Mouse (Mus musculus): ENCODE measurements around the gene Prr29. TPM values are rescaled to one million over a fixed set of nuclear protein-coding genes. Genes with fewer than 3 reads are reported as not detected.

Prr29 gene
- total and polyA plus RNA-seq, 2 experiments, result 0.17 TPM; not detected in 1

DNA sequence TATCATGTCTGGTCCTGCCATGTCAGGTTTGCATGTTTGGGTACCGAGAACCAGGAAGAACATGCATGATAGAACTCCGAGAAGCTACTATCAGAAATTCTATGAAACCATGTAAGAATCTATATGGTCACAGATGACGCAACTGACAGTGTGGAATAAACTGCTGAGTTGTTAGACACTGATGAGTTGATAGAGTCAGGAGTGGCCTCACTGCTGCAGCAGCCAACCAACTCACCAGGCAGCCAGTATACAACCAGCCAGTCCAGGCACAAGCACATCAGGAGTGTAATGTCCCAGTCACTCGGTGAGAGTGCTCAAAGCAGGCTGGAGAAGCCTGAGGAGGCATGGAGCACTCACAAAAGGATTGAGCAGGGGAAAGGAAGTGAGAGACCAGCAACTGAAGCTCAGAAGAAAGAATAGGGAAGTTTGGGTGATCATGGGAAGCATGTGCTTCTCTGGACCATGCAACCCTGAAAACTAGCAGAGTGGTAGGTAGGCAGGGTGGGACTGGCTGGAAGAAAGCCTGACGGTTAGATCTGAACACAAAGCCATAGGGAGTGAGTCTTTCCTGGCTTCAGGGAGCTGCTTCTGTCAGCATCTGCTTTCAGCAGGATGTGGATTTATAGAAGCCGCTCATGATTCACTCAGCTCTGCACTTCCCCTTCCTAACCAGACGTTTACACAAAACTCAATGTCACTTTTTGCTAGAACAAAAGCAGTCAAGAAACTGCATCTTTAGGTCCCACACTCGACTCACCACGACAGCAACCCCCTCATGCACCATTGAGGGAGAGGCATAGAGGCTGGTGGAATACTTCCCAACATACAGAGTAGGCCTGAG is 54.2 kb downstream of the Prr29 start:
- peak; percentile 27 for DNase-seq (ENCODE audit: extremely low read depth, low read depth, low spot score)
- H3K4me3 ChIP-seq (ENCODE audit: insufficient read depth, low read depth, low read length), result no peak overlapping the region
- peaks cover 22% of the 10 kb centered on the region for H3K4me1 ChIP-seq (ENCODE audit: control insufficient read depth, insufficient read depth, low read length)
- WGBS, result 76% methylated on average over 9 of the region's 9 CpGs
- TF ChIP-seq CTCF (IDR thresholded peaks at IDR 0.05; ENCODE audit: low read depth, low read length) (no peak), POLR2A (IDR thresholded peaks at IDR 0.05; ENCODE audit: extremely low read depth, insufficient read depth, low read length) (no peak)
- no peaks in the 10 kb centered on the region for H3K27me3 ChIP-seq (ENCODE audit: control insufficient read depth, insufficient read depth, low read length)
- peak overlapping the region; percentile 38 for H3K27ac ChIP-seq (replicated peaks; ENCODE audit: insufficient read depth, low read depth, low read length)
- H3K79me2 ChIP-seq (ENCODE audit: control insufficient read depth, insufficient read depth, low read length), result no peaks in the 10 kb centered on the region
- no peak overlapping the region for H3K9ac ChIP-seq (ENCODE audit: low read depth, low read length)
- peaks cover 67% of the 10 kb centered on the region for H3K36me3 ChIP-seq (ENCODE audit: control insufficient read depth, insufficient read depth, low read length)

DNA sequence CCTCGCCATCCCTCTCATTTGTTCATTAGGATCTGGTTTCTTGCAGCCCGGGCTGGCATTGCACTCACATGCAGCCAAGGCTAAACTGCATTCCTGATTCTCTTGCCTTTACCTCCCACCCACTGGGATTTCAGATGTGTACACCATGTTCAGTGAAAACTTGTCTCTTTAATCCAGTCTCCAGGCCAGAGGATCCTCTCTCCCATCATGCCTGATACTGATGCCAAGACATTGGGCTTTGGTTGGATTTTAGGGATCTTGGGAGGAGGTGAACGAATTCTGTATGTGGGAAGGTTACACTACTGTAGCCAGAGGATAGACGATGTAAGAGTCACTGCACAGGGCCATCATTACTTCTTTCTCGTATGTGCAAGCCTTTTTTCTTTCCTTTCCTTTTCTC is 59.9 kb downstream of the Prr29 start:
- peaks cover 14% of the 10 kb centered on the region for H3K4me1 ChIP-seq (ENCODE audit: control insufficient read depth, insufficient read depth, low read length)
- no peak overlapping the region for H3K9ac ChIP-seq (ENCODE audit: low read depth, low read length)
- DNase-seq (ENCODE audit: extremely low read depth, low read depth, low spot score), result no peak
- H3K4me3 ChIP-seq (ENCODE audit: insufficient read depth, low read depth, low read length), result no peak overlapping the region
- no peaks in the 10 kb centered on the region for H3K27me3 ChIP-seq (ENCODE audit: control insufficient read depth, insufficient read depth, low read length)
- 94% methylated on average over 5 of the region's 5 CpGs for WGBS
- peaks cover 65% of the 10 kb centered on the region for H3K36me3 ChIP-seq (ENCODE audit: control insufficient read depth, insufficient read depth, low read length)
- no peaks in the 10 kb centered on the region; the same call in 1 of the 2 replicates for H3K79me2 ChIP-seq (ENCODE audit: control insufficient read depth, insufficient read depth, low read length)
- no peak overlapping the region for H3K27ac ChIP-seq (replicated peaks; ENCODE audit: insufficient read depth, low read depth, low read length)
- no peak for TF ChIP-seq CTCF (IDR thresholded peaks at IDR 0.05; ENCODE audit: low read depth, low read length)
- no peak for TF ChIP-seq POLR2A (IDR thresholded peaks at IDR 0.05; ENCODE audit: extremely low read depth, insufficient read depth, low read length)

DNA sequence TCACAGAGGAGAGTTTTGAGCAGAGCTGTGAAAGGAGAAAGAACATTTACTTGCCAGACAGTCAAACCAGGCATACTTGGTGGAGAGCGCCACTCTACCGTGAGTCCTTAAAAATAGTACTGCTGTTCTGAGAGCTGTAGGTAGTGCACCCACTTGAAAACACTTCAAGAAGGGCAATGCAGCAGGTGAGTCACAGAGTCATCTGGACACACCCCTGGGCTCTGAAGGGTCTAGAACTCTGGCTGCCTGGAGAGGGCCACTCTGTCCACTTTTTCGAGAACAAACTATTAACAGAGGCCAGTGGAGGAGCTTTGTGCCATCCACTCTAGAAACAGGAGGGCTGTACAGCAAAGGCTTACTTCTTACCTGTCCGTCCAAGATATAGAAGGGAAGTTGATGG is 61.2 kb downstream of the Prr29 start:
- Histone ChIP-seq H3K79me2 (ENCODE audit: control insufficient read depth, insufficient read depth, low read length) (peaks cover 3% of the 10 kb centered on the region; the same call in 1 of the 2 replicates), H3K9ac (ENCODE audit: low read depth, low read length) (no peak overlapping the region), H3K4me1 (ENCODE audit: control insufficient read depth, insufficient read depth, low read length) (peaks cover 20% of the 10 kb centered on the region), H3K27me3 (ENCODE audit: control insufficient read depth, insufficient read depth, low read length) (no peaks in the 10 kb centered on the region), H3K27ac (replicated peaks; ENCODE audit: insufficient read depth, low read depth, low read length) (no peak overlapping the region), H3K36me3 (ENCODE audit: control insufficient read depth, insufficient read depth, low read length) (peaks cover 67% of the 10 kb centered on the region), H3K4me3 (ENCODE audit: insufficient read depth, low read depth, low read length) (no peak overlapping the region)
- no peak for DNase-seq (ENCODE audit: extremely low read depth, low read depth, low spot score)
- TF ChIP-seq POLR2A (IDR thresholded peaks at IDR 0.05; ENCODE audit: extremely low read depth, insufficient read depth, low read length), result no peak
- TF ChIP-seq CTCF (IDR thresholded peaks at IDR 0.05; ENCODE audit: low read depth, low read length), result no peak
- 98% methylated on average over 4 of the region's 4 CpGs for WGBS

Other genes starting within 250 kb of the Prr29 start
- gene Gm10840, start 204.6 kb upstream of the Prr29 start, total RNA-seq (2014; rRNA removed), result not detected in 2 replicates
- gene Gm10840, start 204.6 kb upstream of the Prr29 start, polyA plus RNA-seq (2012; rRNA removed), result not detected in 2 replicates
- 9.4 and 9.7 TPM in 2 replicates for gene Limd2, start 204.6 kb upstream of the Prr29 start, total RNA-seq (2014; rRNA removed)
- 21.8 and 26.3 TPM in 2 replicates for gene Limd2, start 204.6 kb upstream of the Prr29 start, polyA plus RNA-seq (2012; rRNA removed)
- 1.8 and 2.8 TPM in 2 replicates for gene Strada, start 163.3 kb upstream of the Prr29 start, total RNA-seq (2014; rRNA removed)
- 3.1 and 3.9 TPM in 2 replicates for gene Strada, start 163.3 kb upstream of the Prr29 start, polyA plus RNA-seq (2012; rRNA removed)
- gene Ccdc47, start 149.1 kb upstream of the Prr29 start, total RNA-seq (2014; rRNA removed), result 42.6 and 48.9 TPM in 2 replicates
- gene Ccdc47, start 149.1 kb upstream of the Prr29 start, polyA plus RNA-seq (2012; rRNA removed), result 12.8 and 16.9 TPM in 2 replicates
- 16.0 and 19.7 TPM in 2 replicates for gene Ddx42, start 148.5 kb upstream of the Prr29 start, total RNA-seq (2014; rRNA removed)
- gene Ddx42, start 148.5 kb upstream of the Prr29 start, polyA plus RNA-seq (2012; rRNA removed), result 4.8 and 5.1 TPM in 2 replicates
- 19.7 and 20.7 TPM in 2 replicates for gene Ftsj3, start 109.4 kb upstream of the Prr29 start, total RNA-seq (2014; rRNA removed)
- gene Ftsj3, start 109.4 kb upstream of the Prr29 start, polyA plus RNA-seq (2012; rRNA removed), result 8.8 and 13.8 TPM in 2 replicates
- 60.3 and 65.2 TPM in 2 replicates for gene Psmc5, start 109.3 kb upstream of the Prr29 start, total RNA-seq (2014; rRNA removed)
- gene Psmc5, start 109.3 kb upstream of the Prr29 start, polyA plus RNA-seq (2012; rRNA removed), result 37.7 and 43.2 TPM in 2 replicates
- gene Smarcd2, start 92.5 kb upstream of the Prr29 start, total RNA-seq (2014; rRNA removed), result 70.1 and 70.3 TPM in 2 replicates
- gene Smarcd2, start 92.5 kb upstream of the Prr29 start, polyA plus RNA-seq (2012; rRNA removed), result 67.3 and 84.8 TPM in 2 replicates
- gene Tcam1, start 88.8 kb upstream of the Prr29 start, total RNA-seq (2014; rRNA removed), result not detected in 2 replicates
- gene Tcam1, start 88.8 kb upstream of the Prr29 start, polyA plus RNA-seq (2012; rRNA removed), result not detected in 2 replicates
- gene Gh, start 63.6 kb upstream of the Prr29 start, total RNA-seq (2014; rRNA removed), result not detected in 2 replicates
- not detected in 2 replicates for gene Gh, start 63.6 kb upstream of the Prr29 start, polyA plus RNA-seq (2012; rRNA removed)
- gene Cd79b, start 50.7 kb upstream of the Prr29 start, total RNA-seq (2014; rRNA removed), result 2.1 and 4.6 TPM in 2 replicates
- gene Cd79b, start 50.7 kb upstream of the Prr29 start, polyA plus RNA-seq (2012; rRNA removed), result 1.4 and 3.8 TPM in 2 replicates
- 0.09 and 0.13 TPM in 2 replicates for gene Scn4a, start 12.2 kb upstream of the Prr29 start, total RNA-seq (2014; rRNA removed)
- 0.02 TPM in 2 replicates for gene Scn4a, start 12.2 kb upstream of the Prr29 start, polyA plus RNA-seq (2012; rRNA removed)
- gene Icam2, start 22.6 kb downstream of the Prr29 start, total RNA-seq (2014; rRNA removed), result 5.3 and 6.7 TPM in 2 replicates
- 5.0 and 5.4 TPM in 2 replicates for gene Icam2, start 22.6 kb downstream of the Prr29 start, polyA plus RNA-seq (2012; rRNA removed)
- gene Ern1, start 122.4 kb downstream of the Prr29 start, total RNA-seq (2014; rRNA removed), result 18.2 and 24.1 TPM in 2 replicates
- gene Ern1, start 122.4 kb downstream of the Prr29 start, polyA plus RNA-seq (2012; rRNA removed), result 36.3 and 52.8 TPM in 2 replicates
- gene Tex2, start 248.0 kb downstream of the Prr29 start, total RNA-seq (2014; rRNA removed), result 60.4 and 63.4 TPM in 2 replicates
- 45.3 and 49.7 TPM in 2 replicates for gene Tex2, start 248.0 kb downstream of the Prr29 start, polyA plus RNA-seq (2012; rRNA removed)